Mouse (Mus musculus): ENCODE measurements around the gene Gm42688.

DNA sequence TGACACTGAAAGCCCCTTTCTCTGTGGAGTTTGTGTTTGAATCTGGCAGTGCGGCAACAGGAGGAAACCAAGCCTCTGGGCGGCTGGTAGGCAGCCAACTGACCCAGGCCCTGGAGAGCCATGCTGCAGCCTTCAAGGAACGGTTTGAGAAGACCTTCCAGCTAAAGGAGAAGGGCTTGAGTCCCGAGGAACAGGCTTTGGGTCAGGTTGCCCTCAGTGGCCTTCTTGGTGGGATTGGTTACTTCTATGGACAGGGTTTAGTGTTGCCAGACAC is 15.7 kb downstream of the Gm42688 start:
- TF ChIP-seq CTCF (IDR thresholded peaks at IDR 0.05; ENCODE audit: borderline replicate concordance, extremely low read depth, insufficient read depth, insufficient read length) (no peak), POLR2A (IDR thresholded peaks at IDR 0.05; ENCODE audit: borderline replicate concordance, extremely low read depth, insufficient read depth, insufficient read length, poor library complexity, severe bottlenecking) (no peak)

All from brain, embryonic 14.5 days (tissue).